Mouse (Mus musculus) heart, postnatal 10 days (tissue): ENCODE results near the gene Atp5e. TPM values are rescaled to one million over a fixed set of nuclear protein-coding genes. Genes with fewer than 3 reads are reported as not detected.

Source experiments
- DNase-seq, 2 experiments: peaks; one replicate each; pipeline ENCODE4 v3.0.0; 2021
- intact Hi-C: fragments of 180-260 bp; cut with DNase I; formaldehyde crosslinking; loops from one replicate; pipeline ENCODE4 v1.15.1; 2025
- total RNA-seq, 2 experiments: library from RNA; stranded (reverse); gene quantifications; 2 replicates each; pipeline ENCODE4 v1.2.3; 2021

Atp5e gene
- total RNA-seq, 2 experiments from 2014 or later: 1,182 to 1,233 TPM

GRCm38 (mm10) chr2:174450353-174450752 lies 13.6 kb downstream of the Atp5e start, which contains the start of gene Tubb1:
Gene Tubb1 (plus strand): TSS chr2:174450695.
- no peak for DNase-seq
- intact Hi-C loops: no loop called here

GRCm38 (mm10) chr2:174448405-174448804 lies 15.5 kb downstream of the Atp5e start:
- intact Hi-C loops: no loop called here
- no peak for DNase-seq

GRCm38 (mm10) chr2:174446905-174447304 lies 17.0 kb downstream of the Atp5e start:
- intact Hi-C loops: no loop called here
- no peak for DNase-seq

- intact Hi-C loops: no loop called here
- DNase-seq: no peak
Measured at GRCm38 (mm10) chr2:174446492-174446891, 17.4 kb downstream of the Atp5e start.

- no peak for DNase-seq
- intact Hi-C loops: no loop called here
Measured at GRCm38 (mm10) chr2:174445018-174445417, 18.9 kb downstream of the Atp5e start.

GRCm38 (mm10) chr2:174444359-174444758 lies 19.5 kb downstream of the Atp5e start:
- intact Hi-C loops: no loop called here

GRCm38 (mm10) chr2:174443046-174443445 lies 20.9 kb downstream of the Atp5e start:
- no peak for DNase-seq
- intact Hi-C loops: no loop called here

More at GRCm38 (mm10) chr2:174444359-174444758, 19.5 kb downstream of the Atp5e start:
- DNase-seq: no peak

GRCm38 (mm10) chr2:174442460-174442859 lies 21.4 kb downstream of the Atp5e start:
- intact Hi-C loops: no loop called here
- DNase-seq: peak; percentile 37 to 39

- intact Hi-C loops: no loop called here
- no peak for DNase-seq
Measured at GRCm38 (mm10) chr2:174441898-174442297, 22.0 kb downstream of the Atp5e start.

GRCm38 (mm10) chr2:174439961-174440360 lies 23.9 kb downstream of the Atp5e start:
- DNase-seq: no peak
- intact Hi-C loops: no loop called here

- intact Hi-C loops: no loop called here
- no peak for DNase-seq
Measured at GRCm38 (mm10) chr2:174439450-174439838, 24.5 kb downstream of the Atp5e start.

- intact Hi-C loops: no loop called here
- DNase-seq: peak; percentile 68 to 77
Measured at GRCm38 (mm10) chr2:174438737-174439449, 25.0 kb downstream of the Atp5e start, which contains the start of gene Ctsz. Gene Ctsz (minus strand): TSS chr2:174439039.

GRCm38 (mm10) chr2:174438181-174438580 lies 25.7 kb downstream of the Atp5e start:
- DNase-seq: no peak
- intact Hi-C loops: no loop called here

- peak; percentile 20 to 21 for DNase-seq
- intact Hi-C loops: no loop called here
Measured at GRCm38 (mm10) chr2:174437697-174437982, 26.3 kb downstream of the Atp5e start.

GRCm38 (mm10) chr2:174436916-174437696 lies 26.8 kb downstream of the Atp5e start:
- intact Hi-C loops: no loop called here
- no peak for DNase-seq

GRCm38 (mm10) chr2:174436076-174436701 lies 27.7 kb downstream of the Atp5e start:
- no peak for DNase-seq
- intact Hi-C loops: no loop called here

GRCm38 (mm10) chr2:174434943-174435342 lies 29.0 kb downstream of the Atp5e start:
- intact Hi-C loops: no loop called here
- DNase-seq: no peak

GRCm38 (mm10) chr2:174428996-174429591 lies 34.8 kb downstream of the Atp5e start:
- intact Hi-C loops: no loop called here
- DNase-seq: no peak

GRCm38 (mm10) chr2:174428076-174428835 lies 35.6 kb downstream of the Atp5e start:
- intact Hi-C loops: no loop called here
- DNase-seq: no peak

- no peak for DNase-seq
- intact Hi-C loops: no loop called here
Measured at GRCm38 (mm10) chr2:174426856-174427255, 37.0 kb downstream of the Atp5e start.
